Mouse (Mus musculus): ENCODE measurements around the gene Gm43517. TPM values are rescaled to one million over a fixed set of nuclear protein-coding genes. Genes with fewer than 3 reads are reported as not detected.

Gene Gm43517
- polyA plus RNA-seq, 1 experiment: not detected

- Histone ChIP-seq H3K4me3 (ENCODE audit: low read depth, low read length) (peak overlapping the region; percentile 69), H3K27me3 (ENCODE audit: control insufficient read depth, insufficient read depth, low read length, poor library complexity, severe bottlenecking) (peaks cover 25% of the 10 kb centered on the region), H3K9me3 (replicated peaks; ENCODE audit: control insufficient read depth, insufficient read depth, low read length, poor library complexity, severe bottlenecking) (no peaks in the 10 kb centered on the region), H3K9ac (ENCODE audit: low read depth, poor library complexity, severe bottlenecking) (peak overlapping the region; percentile 63), H3K36me3 (ENCODE audit: control insufficient read depth, insufficient read depth, low read length, poor library complexity, severe bottlenecking) (no peaks in the 10 kb centered on the region), H3K4me1 (ENCODE audit: control insufficient read depth, insufficient read depth, low read length) (no peaks in the 10 kb centered on the region), H3K27ac (ENCODE audit: insufficient read depth, low read length) (no peak overlapping the region)
- TF ChIP-seq EP300 (IDR thresholded peaks at IDR 0.05; ENCODE audit: insufficient read depth, low read depth, low read length) (no peak), POLR2A (IDR thresholded peaks at IDR 0.05; ENCODE audit: insufficient read depth, low read length) (no peak), CTCF (IDR thresholded peaks at IDR 0.05; ENCODE audit: low read depth, low read length) (no peak)
Observed at GRCm38 (mm10) chr12:49384295-49384875, 589 bp upstream of the Gm43517 start.

- H3K9me3 ChIP-seq (replicated peaks; ENCODE audit: control insufficient read depth, insufficient read depth, low read length, poor library complexity, severe bottlenecking): no peaks in the 10 kb centered on the region
- H3K27me3 ChIP-seq (ENCODE audit: control insufficient read depth, insufficient read depth, low read length, poor library complexity, severe bottlenecking): peaks cover 28% of the 10 kb centered on the region
- no peaks in the 10 kb centered on the region for H3K36me3 ChIP-seq (ENCODE audit: control insufficient read depth, insufficient read depth, low read length, poor library complexity, severe bottlenecking)
- no peak overlapping the region for H3K27ac ChIP-seq (ENCODE audit: insufficient read depth, low read length)
- H3K9ac ChIP-seq (ENCODE audit: low read depth, poor library complexity, severe bottlenecking): no peak overlapping the region
- H3K4me1 ChIP-seq (ENCODE audit: control insufficient read depth, insufficient read depth, low read length): no peaks in the 10 kb centered on the region
- no peak for TF ChIP-seq POLR2A (IDR thresholded peaks at IDR 0.05; ENCODE audit: insufficient read depth, low read length)
- TF ChIP-seq CTCF (IDR thresholded peaks at IDR 0.05; ENCODE audit: low read depth, low read length): no peak
- TF ChIP-seq EP300 (IDR thresholded peaks at IDR 0.05; ENCODE audit: insufficient read depth, low read depth, low read length): no peak
- peak overlapping the region; percentile 69 for H3K4me3 ChIP-seq (ENCODE audit: low read depth, low read length)
Observed at GRCm38 (mm10) chr12:49385631-49385990, 637 bp downstream of the Gm43517 start.

GRCm38 (mm10) chr12:49386081-49386805, 1.3 kb downstream of the Gm43517 start:
- Histone ChIP-seq H3K27ac (ENCODE audit: insufficient read depth, low read length) (no peak overlapping the region), H3K9ac (ENCODE audit: low read depth, poor library complexity, severe bottlenecking) (no peak overlapping the region), H3K36me3 (ENCODE audit: control insufficient read depth, insufficient read depth, low read length, poor library complexity, severe bottlenecking) (no peaks in the 10 kb centered on the region), H3K4me1 (ENCODE audit: control insufficient read depth, insufficient read depth, low read length) (no peaks in the 10 kb centered on the region), H3K27me3 (ENCODE audit: control insufficient read depth, insufficient read depth, low read length, poor library complexity, severe bottlenecking) (peaks cover 28% of the 10 kb centered on the region), H3K4me3 (ENCODE audit: low read depth, low read length) (no peak overlapping the region), H3K9me3 (replicated peaks; ENCODE audit: control insufficient read depth, insufficient read depth, low read length, poor library complexity, severe bottlenecking) (no peaks in the 10 kb centered on the region)
- TF ChIP-seq CTCF (IDR thresholded peaks at IDR 0.05; ENCODE audit: low read depth, low read length) (no peak), POLR2A (IDR thresholded peaks at IDR 0.05; ENCODE audit: insufficient read depth, low read length) (no peak), EP300 (IDR thresholded peaks at IDR 0.05; ENCODE audit: insufficient read depth, low read depth, low read length) (no peak)

- H3K27ac ChIP-seq (ENCODE audit: insufficient read depth, low read length): no peak overlapping the region
- peaks cover 26% of the 10 kb centered on the region for H3K27me3 ChIP-seq (ENCODE audit: control insufficient read depth, insufficient read depth, low read length, poor library complexity, severe bottlenecking)
- no peak overlapping the region for H3K9ac ChIP-seq (ENCODE audit: low read depth, poor library complexity, severe bottlenecking)
- H3K36me3 ChIP-seq (ENCODE audit: control insufficient read depth, insufficient read depth, low read length, poor library complexity, severe bottlenecking): no peaks in the 10 kb centered on the region
- TF ChIP-seq POLR2A (IDR thresholded peaks at IDR 0.05; ENCODE audit: insufficient read depth, low read length) (no peak), EP300 (IDR thresholded peaks at IDR 0.05; ENCODE audit: insufficient read depth, low read depth, low read length) (no peak), CTCF (IDR thresholded peaks at IDR 0.05; ENCODE audit: low read depth, low read length) (no peak)
- no peak overlapping the region for H3K4me3 ChIP-seq (ENCODE audit: low read depth, low read length)
- H3K4me1 ChIP-seq (ENCODE audit: control insufficient read depth, insufficient read depth, low read length): no peaks in the 10 kb centered on the region
- H3K9me3 ChIP-seq (replicated peaks; ENCODE audit: control insufficient read depth, insufficient read depth, low read length, poor library complexity, severe bottlenecking): no peaks in the 10 kb centered on the region
Observed at GRCm38 (mm10) chr12:49387856-49388598, 3.1 kb downstream of the Gm43517 start.

- H3K9ac ChIP-seq (ENCODE audit: low read depth, poor library complexity, severe bottlenecking): no peak overlapping the region
- no peak overlapping the region for H3K27ac ChIP-seq (ENCODE audit: insufficient read depth, low read length)
- no peaks in the 10 kb centered on the region for H3K9me3 ChIP-seq (replicated peaks; ENCODE audit: control insufficient read depth, insufficient read depth, low read length, poor library complexity, severe bottlenecking)
- no peak overlapping the region for H3K4me3 ChIP-seq (ENCODE audit: low read depth, low read length)
- H3K4me1 ChIP-seq (ENCODE audit: control insufficient read depth, insufficient read depth, low read length): no peaks in the 10 kb centered on the region
- H3K36me3 ChIP-seq (ENCODE audit: control insufficient read depth, insufficient read depth, low read length, poor library complexity, severe bottlenecking): no peaks in the 10 kb centered on the region
- TF ChIP-seq EP300 (IDR thresholded peaks at IDR 0.05; ENCODE audit: insufficient read depth, low read depth, low read length) (no peak), CTCF (IDR thresholded peaks at IDR 0.05; ENCODE audit: low read depth, low read length) (no peak), POLR2A (IDR thresholded peaks at IDR 0.05; ENCODE audit: insufficient read depth, low read length) (no peak)
- H3K27me3 ChIP-seq (ENCODE audit: control insufficient read depth, insufficient read depth, low read length, poor library complexity, severe bottlenecking): peaks cover 20% of the 10 kb centered on the region
Observed at GRCm38 (mm10) chr12:49389666-49390065, 4.7 kb downstream of the Gm43517 start.

Data from ES-Bruce4 (cell line).